Mouse (Mus musculus): ENCODE results near the gene Jun.

Jun gene

DNA sequence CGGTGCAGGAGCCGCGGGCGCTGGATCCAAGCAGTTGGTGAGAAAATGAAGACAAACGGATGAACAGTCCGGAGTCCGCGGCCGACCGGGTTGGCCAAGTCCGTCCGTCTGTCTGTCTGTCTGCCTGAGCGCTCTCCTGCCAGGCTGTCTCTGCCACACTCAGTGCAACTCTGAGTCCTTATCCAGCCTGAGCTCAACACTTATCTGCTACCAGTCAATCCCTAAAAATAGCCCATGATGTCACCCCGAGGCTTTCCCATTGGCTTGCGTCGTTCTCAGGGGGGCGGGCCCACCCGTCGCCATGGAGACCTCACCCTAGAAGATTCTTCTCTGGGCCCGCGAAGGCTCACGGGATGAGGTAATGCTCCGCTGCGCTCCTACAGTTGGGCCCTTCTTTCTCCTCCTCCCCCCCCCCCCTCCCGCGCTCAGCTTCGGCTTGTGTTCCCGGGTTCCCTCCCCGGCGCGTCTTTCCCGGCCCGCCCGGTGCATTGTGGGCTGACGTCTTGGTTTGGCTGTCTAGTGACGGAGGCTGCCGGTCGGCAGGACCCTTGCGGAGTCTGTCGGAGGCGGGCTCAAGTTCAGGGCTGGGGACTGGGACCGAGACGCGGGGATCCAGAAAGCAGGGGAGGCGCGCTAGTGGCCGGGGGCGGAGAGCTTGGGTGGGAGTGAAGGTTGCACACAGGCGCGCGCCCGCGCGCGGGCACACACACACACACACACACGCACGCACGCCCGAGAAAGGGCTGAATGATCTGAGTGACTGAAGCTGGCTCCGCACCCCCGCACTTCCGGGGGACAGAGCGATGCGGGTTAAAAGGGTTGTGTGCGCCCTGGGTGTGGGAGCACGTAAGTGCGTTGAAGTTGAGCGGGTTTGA is at the start of gene Jun:
Gene Jun (minus strand): TSS at position 198 of the 875 bp plus-strand sequence.
- DNase-seq (ENCODE audit: low spot score in 2 of 2), result peak; percentile 93 to 98

DNA sequence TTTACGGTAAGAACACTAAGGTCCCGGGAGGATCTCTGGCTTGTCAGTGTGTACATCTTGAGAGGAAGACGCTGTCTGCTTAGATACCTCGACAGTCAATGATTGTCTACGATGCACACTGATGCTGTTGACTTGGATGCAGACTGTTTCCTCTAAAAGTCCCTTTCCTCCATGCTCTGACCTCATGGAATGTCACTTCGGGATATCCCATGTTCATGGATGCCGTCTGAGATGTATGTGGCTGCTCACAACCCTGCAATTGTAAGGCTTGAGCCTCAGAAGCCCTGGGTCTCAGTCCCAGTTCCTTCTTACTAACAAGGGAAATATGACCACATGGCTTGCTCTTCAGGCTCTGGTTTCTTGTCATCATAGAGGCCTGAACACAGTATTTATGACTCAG is 49.7 kb upstream of the Jun start:
- DNase-seq (ENCODE audit: low spot score in 2 of 2), result no peak

DNA sequence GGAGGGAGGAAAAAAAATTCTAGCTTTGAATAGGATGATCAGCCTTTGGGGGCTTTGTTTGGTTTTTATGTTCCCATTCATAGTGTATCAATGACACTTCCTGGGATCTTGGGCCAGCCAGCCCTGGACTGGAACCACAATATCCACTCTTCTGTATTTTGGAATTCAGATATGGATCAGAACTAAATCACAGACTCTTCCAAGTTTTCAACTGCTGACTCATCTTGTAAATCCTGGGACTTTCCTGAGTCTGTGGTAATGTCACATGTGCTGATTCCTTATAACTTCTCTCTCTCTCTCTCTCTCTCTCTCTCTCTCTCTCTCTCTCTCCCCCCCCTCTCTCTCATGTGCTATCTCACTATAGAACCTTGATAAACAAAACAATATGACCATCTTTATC is 48.7 kb upstream of the Jun start:
- no peak for DNase-seq (ENCODE audit: low spot score in 2 of 2)

DNA sequence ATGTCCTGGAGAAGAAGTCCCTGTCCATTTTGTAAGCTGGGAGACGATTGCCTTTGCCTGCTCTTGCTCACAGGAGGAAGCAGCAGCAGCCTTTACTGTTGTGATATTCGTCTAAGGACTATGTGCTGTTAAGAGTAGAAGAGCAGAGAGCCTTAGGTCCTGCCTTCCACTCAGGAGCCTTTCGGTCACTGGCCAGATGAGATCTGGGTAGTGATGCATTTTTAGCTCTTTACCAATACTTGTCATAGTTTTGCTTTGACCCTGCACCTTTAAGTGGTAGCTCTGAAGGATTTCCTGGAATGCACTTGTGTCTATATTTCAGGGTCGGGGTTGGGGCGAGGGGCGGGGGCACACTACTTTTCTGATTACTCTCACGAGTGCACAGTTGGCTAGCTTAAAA is 47.4 kb upstream of the Jun start:
- DNase-seq (ENCODE audit: low spot score in 2 of 2), result no peak

DNA sequence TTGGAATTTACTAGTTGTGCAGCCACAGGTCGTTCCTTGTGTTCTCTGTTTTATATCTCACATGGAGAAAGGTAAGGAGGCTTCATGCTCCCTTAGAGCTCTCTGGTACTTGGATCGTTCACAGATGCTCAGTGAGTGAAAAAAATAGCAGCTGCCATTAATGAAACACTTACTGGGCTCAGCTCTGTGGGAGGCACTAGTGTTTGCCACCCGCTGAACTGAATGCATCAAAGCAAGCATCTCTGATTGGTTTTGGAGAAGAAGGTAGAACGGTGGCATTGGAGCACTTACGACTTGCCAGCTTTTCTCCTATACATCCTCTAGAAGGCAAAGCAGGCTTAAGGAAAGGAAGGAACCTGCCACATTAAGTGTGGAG is 46.7 kb upstream of the Jun start:
- DNase-seq (ENCODE audit: low spot score in 2 of 2), result no peak

DNA sequence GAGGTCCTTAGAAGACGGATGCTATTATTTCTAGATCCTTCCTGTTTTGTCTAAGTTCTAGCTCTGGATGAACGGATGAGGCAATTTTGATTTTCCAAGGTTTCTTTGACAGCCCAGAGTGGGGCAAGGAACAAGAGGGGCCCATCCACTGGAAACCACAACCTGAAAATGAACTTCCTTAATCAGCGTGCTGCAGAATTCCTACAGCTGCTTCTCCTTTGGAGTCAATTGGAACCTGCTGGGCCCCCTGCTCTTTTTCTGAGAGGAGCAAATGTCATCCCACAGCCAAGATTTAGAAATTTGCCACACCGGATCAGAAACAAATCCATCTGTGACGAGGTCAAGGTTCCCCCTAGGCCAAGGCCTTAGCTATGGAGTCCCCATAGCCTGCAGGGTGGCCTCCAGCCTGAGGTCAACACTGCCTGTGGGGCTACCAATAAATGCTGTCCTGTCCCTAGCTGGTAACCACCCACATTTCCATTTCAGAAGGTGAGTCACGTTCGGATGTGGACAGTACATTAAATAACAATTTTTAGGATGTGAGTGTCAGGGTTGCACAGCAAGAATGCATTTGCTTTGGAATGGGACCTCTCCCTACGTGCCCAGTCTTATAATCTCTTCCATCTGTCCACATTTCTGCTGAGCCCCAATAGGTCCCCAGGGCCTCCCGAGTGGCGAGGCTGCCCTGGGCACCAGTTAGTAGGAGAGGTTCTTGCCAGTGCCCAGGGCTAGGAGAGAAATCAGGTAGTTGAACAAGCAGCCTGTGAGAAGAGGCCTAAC is 46.1 kb upstream of the Jun start:
- no peak for DNase-seq (ENCODE audit: low spot score in 2 of 2)

DNA sequence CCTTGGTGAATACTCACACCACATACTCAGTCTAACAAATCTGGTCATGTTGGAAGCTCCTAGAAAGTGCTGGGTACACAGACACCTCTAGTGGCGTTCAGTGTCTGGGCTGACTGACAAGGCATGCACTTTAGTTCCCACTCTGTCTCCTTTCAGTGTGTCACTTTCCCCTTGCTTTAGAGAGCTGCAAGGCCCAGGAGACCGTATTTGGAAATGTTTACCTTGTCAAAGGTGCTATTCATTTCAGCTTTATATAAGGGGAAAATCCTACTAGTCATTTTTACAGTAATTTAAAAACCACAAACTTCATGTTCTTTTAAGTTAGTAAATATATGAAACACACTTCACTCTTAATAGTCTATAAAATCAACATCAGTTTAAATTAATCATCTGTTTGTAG is 44.7 kb upstream of the Jun start:
- DNase-seq (ENCODE audit: low spot score in 2 of 2), result no peak

DNA sequence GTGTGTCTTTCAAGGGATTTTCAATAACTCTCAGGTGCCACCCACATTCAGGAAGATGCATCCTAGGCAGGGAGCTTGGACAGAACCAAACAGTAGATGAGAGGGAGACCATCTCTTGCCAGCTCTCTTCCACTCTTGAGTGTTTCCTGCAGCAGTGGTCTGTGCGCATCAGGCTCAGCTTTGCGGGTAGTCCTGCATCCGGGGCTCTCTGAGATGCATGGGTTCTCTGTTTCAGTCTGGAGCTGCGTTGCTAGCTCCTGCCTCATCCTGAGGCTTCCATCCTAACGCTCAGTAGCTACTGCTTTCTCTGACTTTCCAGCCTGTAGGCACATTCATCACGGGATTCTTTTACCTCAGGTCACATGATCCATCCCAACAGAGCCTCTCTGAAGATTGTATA is 43.9 kb upstream of the Jun start:
- no peak for DNase-seq (ENCODE audit: low spot score in 2 of 2)

DNA sequence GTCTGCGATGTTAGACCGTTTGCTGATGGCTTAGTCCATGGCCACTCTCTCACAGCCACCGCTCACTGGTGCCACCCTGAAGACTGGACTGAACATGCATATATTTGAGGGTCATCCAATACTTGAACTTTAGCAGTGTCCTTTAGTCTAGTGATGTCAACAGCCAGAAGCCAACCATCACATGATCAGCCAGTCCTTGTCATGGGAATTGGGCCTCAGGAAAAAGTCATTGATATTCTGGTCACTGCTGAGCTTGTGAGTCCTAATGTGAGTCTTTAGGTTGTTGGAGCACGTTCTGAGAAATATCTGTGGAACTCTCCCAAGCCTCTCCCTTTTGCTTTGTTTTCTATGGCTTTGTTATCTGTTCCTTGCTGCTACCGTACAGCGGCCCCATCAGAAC is 43.3 kb upstream of the Jun start:
- DNase-seq (ENCODE audit: low spot score in 2 of 2), result no peak

DNA sequence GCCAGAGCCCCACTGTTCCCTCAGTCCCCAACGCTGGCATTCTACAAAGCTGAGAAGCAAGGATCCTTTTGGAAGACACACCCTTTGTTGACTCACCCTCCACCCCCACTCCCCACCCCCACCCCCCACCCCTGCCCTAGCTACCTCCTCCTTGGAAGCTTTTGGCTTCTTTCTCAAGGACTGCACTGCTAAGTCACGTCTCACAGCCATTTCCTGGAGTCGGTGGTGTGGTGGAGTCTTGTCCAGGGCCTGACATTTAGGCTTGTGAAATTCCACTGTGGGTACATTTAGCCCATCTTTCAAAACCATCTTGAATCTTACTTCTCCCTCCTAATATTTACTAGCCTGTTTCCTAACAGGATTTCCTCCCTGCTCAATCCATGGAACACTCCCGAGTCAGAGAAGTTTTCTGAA is 42.7 kb upstream of the Jun start:
- no peak for DNase-seq (ENCODE audit: low spot score in 2 of 2)

DNA sequence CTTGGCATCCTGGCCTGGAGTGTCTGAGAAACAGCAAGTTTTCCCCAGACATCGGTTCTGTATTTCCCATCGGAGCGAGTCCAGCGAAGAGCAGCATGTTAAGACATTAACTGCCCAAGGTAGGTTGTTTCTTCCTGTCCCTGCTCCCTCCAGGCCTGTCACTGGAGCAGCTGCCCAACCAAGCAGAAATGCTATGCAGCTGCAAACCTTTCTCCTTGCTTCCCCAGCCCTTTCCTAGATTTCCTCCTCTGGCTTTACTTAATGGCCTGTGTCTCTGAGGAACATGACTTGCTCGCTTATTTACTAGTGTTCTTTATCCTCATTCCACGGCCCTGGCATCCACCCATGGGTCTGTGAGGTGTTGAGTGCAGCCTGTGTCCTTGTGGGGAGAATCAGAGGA is 41.6 kb upstream of the Jun start:
- DNase-seq (ENCODE audit: low spot score in 2 of 2), result no peak

DNA sequence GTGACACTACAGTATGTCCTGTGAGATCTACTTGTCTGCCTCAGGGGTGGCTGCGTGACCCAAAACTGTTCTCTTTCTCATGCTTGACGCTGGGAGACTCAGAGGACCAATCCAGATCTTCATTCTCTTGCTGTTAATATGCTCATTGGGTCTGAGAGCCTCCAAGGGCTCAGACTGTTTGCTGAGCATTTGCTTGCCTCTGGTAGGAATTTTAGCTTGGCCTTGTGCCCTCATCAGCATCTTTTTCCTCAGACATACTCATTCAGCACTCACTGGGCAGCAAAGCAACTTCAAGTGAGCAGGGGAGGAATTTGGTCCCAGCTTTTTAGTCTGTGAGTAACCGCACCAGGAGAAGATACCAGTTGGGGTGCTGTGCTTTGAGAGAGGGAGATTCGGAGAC is 40.5 kb upstream of the Jun start:
- DNase-seq (ENCODE audit: low spot score in 2 of 2), result no peak

DNA sequence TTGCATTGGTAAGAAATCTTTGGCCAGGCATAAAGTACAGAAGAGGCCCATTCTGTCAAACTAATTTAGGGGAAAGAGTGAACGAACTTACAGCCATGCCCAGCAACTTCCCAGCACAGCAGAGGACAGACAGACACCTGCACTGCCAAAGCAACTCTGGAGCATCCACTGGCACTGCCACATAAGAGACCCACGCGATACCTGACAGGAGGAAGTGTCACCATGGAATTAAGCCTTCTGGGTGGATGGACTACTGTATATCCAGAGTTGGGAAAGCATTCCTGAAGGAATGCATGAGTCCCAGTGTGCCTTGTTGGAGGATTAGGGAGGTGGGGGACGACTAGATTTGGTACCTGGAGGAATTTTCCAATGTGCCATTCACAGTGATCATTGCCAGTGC is 39.5 kb upstream of the Jun start:
- DNase-seq (ENCODE audit: low spot score in 2 of 2), result no peak

DNA sequence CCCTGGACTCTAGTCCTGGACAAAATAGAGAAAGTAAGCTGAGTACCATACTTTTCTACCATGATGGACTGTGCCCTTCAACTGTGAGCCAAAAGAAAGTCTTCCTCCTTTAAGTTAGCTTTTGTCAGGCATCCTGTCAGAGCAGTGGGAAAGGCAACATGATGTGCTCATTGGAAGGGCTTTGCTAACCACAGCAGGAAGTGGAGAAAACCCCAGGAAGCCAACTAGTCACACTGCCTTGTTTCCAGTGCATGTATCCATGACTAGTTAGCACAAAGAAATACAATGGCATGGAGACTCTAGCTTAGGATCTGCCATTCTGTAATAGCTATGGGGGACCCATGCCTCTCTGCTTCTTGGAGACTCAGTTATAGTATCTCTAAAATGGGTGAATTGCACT is 37.9 kb upstream of the Jun start:
- DNase-seq (ENCODE audit: low spot score in 2 of 2), result no peak

DNA sequence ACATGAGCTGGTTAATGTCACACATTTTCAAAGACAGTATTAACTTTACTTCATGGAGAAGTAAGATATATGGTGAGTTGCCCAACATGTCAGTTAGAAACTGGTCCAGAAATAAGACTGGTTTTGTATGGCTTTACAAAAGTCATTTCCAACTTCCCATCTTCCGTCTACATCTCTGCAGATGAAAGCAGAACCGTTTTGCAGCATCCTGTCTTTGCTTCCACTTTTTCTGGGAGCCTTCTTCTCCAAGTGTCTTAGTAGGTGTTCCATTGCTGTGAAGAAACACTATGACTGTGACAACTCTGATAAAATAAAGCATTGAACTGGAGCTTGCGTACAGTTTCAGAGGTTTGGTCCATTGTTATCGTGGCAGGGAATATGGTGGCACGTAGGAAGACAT is 37.0 kb upstream of the Jun start:
- DNase-seq (ENCODE audit: low spot score in 2 of 2), result no peak

DNA sequence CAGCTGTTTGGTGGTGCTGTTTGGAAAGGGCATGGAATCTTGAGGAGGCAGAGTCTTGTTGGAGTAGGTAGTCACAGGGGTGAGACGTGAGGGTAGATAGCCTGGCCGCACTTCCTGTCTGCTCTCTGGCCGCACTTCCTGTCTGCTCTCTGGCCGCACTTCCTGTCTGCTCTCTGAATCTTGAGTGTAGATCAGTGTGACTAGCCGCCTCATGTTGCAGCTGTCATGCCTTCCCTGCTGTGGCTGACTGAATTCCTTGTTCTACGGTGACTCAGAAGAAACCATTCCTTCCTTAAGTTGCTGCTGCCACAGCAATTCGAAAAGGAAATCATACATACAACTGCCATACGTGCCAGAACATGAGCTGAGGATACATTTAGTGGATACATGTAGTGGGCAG is 31.9 kb upstream of the Jun start:
- no peak for DNase-seq (ENCODE audit: low spot score in 2 of 2)

DNA sequence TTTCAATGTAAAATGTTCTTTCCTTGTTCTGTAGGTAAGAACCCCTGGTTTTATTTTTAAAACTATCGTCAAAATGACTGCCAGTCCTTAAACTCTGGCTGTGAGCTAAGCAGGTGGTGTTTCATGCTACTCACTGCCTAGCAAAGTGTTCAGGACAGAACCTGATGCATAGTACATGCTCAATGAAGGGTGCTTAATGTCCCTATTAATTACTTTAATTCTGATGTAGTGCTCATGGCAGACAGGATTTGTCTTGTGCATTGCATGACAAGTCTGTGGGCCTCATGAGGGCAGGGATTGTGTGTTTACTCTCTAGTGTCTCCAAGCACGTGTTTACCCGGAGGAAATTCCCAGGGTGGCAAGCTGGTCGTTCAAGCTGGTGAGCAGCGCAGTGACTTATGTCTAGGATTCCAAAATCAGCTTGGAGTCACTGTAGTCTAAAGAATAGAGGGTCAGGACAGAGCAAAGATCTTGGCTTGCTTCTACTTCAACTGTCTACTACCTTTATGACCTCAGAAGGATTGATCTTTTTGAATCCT is 31.2 kb upstream of the Jun start:
- DNase-seq (ENCODE audit: low spot score in 2 of 2), result no peak

DNA sequence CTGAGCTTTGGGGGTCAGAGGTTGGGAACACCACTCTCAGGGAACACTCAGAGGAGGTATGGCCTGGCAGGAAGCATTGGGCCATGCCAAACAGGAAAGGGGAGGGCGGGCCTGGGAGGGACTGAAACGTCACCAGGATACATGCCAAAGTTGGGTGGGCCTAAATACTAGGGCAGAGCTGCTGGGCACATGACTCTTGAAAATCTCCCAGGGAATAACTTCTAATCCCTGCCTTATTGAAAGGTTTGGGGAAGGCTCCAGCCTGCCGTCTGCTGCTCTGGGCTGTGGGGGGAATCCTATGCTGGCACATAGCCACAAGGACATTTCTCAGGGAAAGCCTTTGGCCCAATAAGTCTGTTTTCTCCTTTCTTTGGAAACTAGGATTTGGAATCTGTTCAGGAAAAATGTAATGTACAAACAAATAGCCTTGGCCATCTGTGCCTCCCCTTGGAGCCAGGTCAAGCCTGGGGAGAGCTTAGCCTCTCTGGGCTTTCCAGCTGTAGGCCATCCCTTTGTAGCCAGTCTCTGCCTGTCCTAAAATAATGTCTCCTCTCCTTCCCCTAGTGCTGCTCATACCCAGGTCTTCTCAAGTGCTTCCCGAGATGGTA is 30.6 kb upstream of the Jun start:
- DNase-seq (ENCODE audit: low spot score in 2 of 2), result peak in 1 of 2 experiments; percentile 40

DNA sequence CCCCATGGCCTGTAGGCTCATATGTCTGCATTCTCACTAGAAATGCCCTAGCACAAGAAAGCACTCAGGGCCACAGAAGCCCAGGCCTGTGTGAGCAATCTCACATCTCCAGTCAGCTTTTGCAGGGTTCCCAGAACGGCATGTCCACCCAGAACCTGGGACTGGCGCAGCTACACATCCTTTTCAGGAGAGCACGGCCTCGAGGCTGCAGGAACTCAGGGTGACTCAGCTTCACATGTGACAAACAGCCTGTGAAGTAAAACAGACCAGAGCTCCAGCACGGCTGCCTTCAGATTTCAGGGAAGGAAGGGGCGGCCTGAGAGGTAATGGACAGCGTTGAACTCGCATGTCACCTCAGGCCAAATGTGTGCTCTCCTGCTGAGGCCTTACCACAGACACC is 29.6 kb upstream of the Jun start:
- DNase-seq (ENCODE audit: low spot score in 2 of 2), result no peak

DNA sequence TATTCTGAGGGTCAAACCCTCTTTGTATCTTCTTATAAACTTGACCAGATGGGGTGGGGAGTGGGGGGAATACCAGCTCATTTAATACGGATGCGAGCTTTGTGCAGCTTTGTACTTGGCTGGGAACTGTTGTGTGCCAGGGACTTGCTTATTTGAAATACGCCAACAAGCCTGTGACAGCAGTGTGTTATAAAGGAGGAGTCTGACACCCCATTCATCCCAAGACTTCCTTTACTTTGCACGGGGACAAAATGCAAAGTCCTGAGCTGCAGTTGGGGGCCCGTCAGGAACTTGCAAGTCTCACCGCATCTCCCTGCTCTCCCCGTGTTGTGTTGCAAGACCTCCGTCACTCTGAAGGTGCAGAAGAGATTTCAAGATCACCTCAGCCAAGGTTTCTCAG is 26.6 kb upstream of the Jun start:
- no peak for DNase-seq (ENCODE audit: low spot score in 2 of 2)

DNA sequence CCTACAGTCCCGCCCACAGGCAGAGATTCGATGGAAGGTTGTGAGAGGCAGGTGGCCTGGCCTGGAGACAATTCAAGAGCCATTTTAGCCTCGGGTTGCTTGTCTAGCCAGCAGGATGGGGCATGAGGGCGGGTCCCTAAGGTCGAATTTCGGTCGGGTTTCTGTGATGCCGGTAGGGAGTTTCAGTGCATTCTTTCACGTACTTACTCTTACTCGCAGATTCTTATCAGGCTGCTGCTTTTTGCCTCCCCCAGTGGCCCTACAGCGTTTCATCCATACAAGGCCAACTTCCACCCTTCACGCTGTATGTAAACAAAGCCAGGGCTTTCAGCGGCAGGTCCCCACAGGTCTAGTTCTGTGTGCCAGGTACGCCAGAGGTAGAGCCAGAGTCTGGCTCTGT is 24.3 kb upstream of the Jun start:
- DNase-seq (ENCODE audit: low spot score in 2 of 2), result no peak

DNA sequence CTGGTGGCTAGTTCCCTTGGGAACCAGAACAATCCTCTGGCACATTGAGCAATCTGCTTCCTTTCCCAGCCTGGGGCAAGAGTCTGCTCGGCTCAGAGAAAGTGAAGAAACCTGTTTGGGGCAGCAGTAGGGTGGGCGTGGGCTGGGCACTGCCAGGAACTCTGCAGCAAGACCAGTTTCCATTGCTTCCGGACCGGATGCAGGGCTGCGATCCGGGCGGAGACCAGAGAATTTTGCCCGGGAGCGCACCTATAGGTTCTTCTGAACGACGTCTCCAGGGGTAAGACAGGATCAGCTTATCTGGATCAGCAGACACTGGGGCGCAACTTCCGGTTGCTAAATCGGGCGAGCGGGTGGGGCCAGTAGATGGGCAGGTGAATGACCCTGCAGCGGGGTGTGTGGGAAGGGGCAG is 23.6 kb upstream of the Jun start:
- DNase-seq (ENCODE audit: low spot score in 2 of 2), result no peak

DNA sequence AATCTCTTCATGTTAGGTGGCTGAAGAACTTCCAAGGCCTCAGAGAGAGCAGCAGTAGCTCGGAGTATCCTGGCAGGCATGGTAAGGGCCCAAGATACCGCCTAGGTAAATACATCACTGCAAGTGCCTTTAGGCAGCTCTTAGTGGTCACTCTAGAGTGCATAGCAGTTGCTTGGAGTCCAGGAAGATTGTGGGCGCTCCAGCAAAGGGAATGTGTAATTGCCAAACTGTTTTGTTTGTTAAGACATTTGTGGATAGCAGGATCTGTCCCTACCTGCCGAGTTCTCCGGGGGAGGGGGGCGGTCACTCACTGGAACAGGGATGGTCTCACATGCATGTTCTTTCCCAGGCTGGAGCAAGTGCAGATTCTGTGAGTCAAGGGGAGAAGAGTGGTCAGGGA is 22.3 kb upstream of the Jun start:
- DNase-seq (ENCODE audit: low spot score in 2 of 2), result no peak

All from cerebellum, postnatal 4 days (tissue).